Mouse (Mus musculus) liver, postnatal 0 days (tissue): Measurements from ENCODE around the gene Frzb.

Experiments used
- CTCF ChIP-seq: sonication (generic); IDR thresholded peaks from 2 replicates; pipeline ENCODE4 v1.5.1; 2016; ENCODE audit warnings: antibody characterized with exemption, low read depth
- EP300 ChIP-seq: IDR thresholded peaks from 2 replicates; pipeline ENCODE4 v1.6.1; 2016; ENCODE audit warnings: antibody characterized with exemption, low read depth, mild to moderate bottlenecking

DNA sequence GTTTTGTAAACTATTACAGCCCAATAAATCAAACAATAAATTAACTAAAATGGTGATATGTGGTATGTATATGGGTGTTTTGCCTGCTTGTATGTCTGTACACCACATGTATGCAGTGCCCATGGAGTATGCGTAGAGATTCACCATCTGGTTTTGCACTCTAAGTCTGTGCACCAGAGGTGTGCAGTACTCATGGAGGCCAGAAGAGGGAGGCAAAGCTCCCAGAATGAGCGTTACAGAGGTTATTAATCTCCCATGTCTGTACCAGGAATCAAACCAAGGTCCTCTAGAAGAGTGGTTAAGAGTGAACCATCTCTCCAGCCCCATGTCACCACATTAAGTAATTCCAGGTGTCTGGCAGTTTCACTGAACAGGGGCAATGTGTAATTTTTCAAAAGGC, 3.5 kb downstream of the Frzb start:
- no peak for TF ChIP-seq EP300
- peak; percentile 51 for TF ChIP-seq CTCF
